Mouse (Mus musculus): ENCODE data around the gene Myo16. TPM values are rescaled to one million over a fixed set of nuclear protein-coding genes. Genes with fewer than 3 reads are reported as not detected.

Gene Myo16
- polyA plus RNA-seq, 1 experiment from 2014 or later = 0.89 TPM

GRCm38 (mm10) chr8:10575244-10575643, 421.5 kb downstream of the Myo16 start:
- Histone ChIP-seq H3K9ac (ENCODE audit: low read depth, low read length) (no peak overlapping the region), H3K27me3 (replicated peaks; ENCODE audit: control insufficient read depth, insufficient read depth, low read length) (no peaks in the 10 kb centered on the region), H3K9me3 (ENCODE audit: control insufficient read depth, low read length) (no peaks in the 10 kb centered on the region), H3K4me2 (ENCODE audit: low read depth, low read length) (no peak overlapping the region), H3K4me3 (ENCODE audit: low read depth, low read length) (no peak overlapping the region), H3K4me1 (ENCODE audit: control insufficient read depth, insufficient read depth, low read length) (no peaks in the 10 kb centered on the region), H3K27ac (replicated peaks; ENCODE audit: low read depth, low read length) (no peak overlapping the region), H3K36me3 (ENCODE audit: control insufficient read depth, insufficient read depth, low read length) (no peaks in the 10 kb centered on the region)
- DNase-seq (ENCODE audit: low spot score) = no peak
- ATAC-seq (ENCODE audit: low read depth) = no peak
- 93% methylated on average over 10 of the region's 10 CpGs for WGBS

DNA sequence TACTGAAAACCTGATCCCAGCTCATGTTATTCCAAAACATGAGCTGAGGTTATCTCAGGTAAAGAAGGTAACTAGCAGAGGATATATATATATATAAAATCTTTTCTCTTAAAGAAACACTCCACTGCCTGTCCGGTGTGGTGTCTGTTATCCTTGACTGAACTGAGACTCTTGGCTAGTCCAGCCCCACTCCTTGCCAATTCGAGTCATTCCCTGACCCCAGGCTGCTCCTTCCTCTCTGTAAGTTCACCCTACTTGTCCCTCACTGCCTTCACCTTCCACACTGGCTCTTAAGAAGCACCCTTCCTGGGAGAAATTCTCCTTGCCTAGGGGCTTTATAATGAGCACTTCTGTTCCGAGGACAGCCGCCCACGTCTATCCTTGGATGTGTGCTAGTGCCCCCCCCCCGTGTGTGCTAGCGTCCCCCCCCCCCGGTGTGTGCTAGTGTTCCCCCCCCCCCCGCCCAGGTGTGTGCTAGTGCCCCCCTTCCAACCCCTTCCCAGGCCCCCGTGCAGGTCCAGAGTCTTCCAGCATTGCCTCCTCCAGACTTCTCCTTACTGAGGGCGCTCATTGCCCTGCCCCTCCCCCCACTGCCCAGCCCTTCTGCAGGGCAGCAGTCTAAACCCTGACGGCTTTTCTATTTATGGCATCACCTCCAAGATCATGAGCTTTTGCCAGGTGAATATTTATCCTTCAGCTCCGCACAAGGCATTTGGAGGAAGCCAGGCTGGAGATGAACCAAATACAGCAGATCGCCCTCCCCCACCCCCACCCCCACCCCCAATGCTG, 433.4 kb downstream of the Myo16 start:
- H3K4me2 ChIP-seq (ENCODE audit: low read depth, low read length) = no peak overlapping the region
- ATAC-seq (ENCODE audit: low read depth) = no peak
- WGBS = 23% methylated on average over 10 of the region's 14 CpGs

DNA sequence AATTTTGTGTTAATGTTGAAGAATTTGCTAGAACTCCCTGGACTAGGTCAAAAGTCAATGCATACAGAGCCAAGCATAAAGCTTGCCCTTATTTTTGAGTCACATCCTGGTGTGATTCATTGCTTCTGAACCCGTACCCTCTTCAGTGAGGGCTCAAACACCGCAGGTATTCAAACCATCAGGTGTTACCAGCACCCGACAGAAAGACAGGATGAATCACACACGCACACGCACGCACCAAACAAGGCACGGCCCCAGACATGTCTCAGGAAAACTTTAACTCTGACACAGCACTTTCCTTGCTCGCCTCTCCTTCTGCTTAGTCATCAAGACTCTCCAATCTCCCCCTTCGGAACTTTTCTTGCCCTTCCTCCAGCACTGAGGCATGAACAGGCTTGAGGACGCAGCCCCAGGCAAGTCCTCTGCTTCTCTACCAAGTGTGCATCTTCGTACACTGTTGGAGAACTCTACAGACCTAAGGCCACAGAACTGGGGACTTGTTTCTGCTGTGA, 435.8 kb downstream of the Myo16 start:
- no peaks in the 10 kb centered on the region for H3K9me3 ChIP-seq (ENCODE audit: control insufficient read depth, low read length)
- no peak for ATAC-seq (ENCODE audit: low read depth)
- WGBS = 77% methylated on average over 11 of the region's 11 CpGs

More for the DNA sequence above, 433.4 kb downstream of the Myo16 start:
- Histone ChIP-seq H3K4me1 (ENCODE audit: control insufficient read depth, insufficient read depth, low read length) (no peaks in the 10 kb centered on the region), H3K9me3 (ENCODE audit: control insufficient read depth, low read length) (no peaks in the 10 kb centered on the region), H3K9ac (ENCODE audit: low read depth, low read length) (no peak overlapping the region), H3K4me3 (ENCODE audit: low read depth, low read length) (no peak overlapping the region), H3K27ac (replicated peaks; ENCODE audit: low read depth, low read length) (no peak overlapping the region), H3K36me3 (ENCODE audit: control insufficient read depth, insufficient read depth, low read length) (no peaks in the 10 kb centered on the region), H3K27me3 (replicated peaks; ENCODE audit: control insufficient read depth, insufficient read depth, low read length) (no peaks in the 10 kb centered on the region)
- DNase-seq (ENCODE audit: low spot score) = no peak

DNA sequence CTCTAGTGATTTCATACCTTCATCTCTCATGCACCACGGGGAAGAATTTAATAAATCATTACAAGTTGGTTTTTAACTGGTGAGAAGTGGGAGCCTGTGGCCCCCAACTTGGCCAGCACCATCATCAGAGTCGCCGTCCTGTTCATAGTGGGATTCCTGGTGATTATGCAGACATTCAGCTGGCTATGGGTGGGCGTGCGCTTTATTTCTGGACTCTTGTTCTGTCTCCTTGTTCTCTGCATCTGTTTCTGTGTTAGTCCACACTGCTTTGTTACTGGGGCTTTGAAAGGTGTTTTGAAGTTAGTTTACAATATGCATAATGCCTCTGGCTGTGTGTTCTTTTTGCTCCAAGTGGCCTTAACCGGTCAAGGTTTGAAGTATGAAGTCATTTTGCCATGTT, 439.2 kb downstream of the Myo16 start:
- no peaks in the 10 kb centered on the region for H3K9me3 ChIP-seq (ENCODE audit: control insufficient read depth, low read length)
- H3K27ac ChIP-seq (replicated peaks; ENCODE audit: low read depth, low read length) = no peak overlapping the region
- H3K27me3 ChIP-seq (replicated peaks; ENCODE audit: control insufficient read depth, insufficient read depth, low read length) = no peaks in the 10 kb centered on the region
- ATAC-seq (ENCODE audit: low read depth) = no peak
- no peak for DNase-seq (ENCODE audit: low spot score)
- no peaks in the 10 kb centered on the region for H3K4me1 ChIP-seq (ENCODE audit: control insufficient read depth, insufficient read depth, low read length)
- no peaks in the 10 kb centered on the region for H3K36me3 ChIP-seq (ENCODE audit: control insufficient read depth, insufficient read depth, low read length)
- H3K9ac ChIP-seq (ENCODE audit: low read depth, low read length) = no peak overlapping the region
- no peak overlapping the region for H3K4me2 ChIP-seq (ENCODE audit: low read depth, low read length)
- WGBS = 92% methylated on average over 6 of the region's 6 CpGs
- no peak overlapping the region for H3K4me3 ChIP-seq (ENCODE audit: low read depth, low read length)

More for the DNA sequence above, 435.8 kb downstream of the Myo16 start:
- H3K4me1 ChIP-seq (ENCODE audit: control insufficient read depth, insufficient read depth, low read length) = no peaks in the 10 kb centered on the region
- no peak for DNase-seq (ENCODE audit: low spot score)
- no peaks in the 10 kb centered on the region for H3K36me3 ChIP-seq (ENCODE audit: control insufficient read depth, insufficient read depth, low read length)
- H3K27me3 ChIP-seq (replicated peaks; ENCODE audit: control insufficient read depth, insufficient read depth, low read length) = no peaks in the 10 kb centered on the region
- H3K9ac ChIP-seq (ENCODE audit: low read depth, low read length) = no peak overlapping the region
- H3K4me3 ChIP-seq (ENCODE audit: low read depth, low read length) = no peak overlapping the region
- no peak overlapping the region for H3K4me2 ChIP-seq (ENCODE audit: low read depth, low read length)
- no peak overlapping the region for H3K27ac ChIP-seq (replicated peaks; ENCODE audit: low read depth, low read length)

DNA sequence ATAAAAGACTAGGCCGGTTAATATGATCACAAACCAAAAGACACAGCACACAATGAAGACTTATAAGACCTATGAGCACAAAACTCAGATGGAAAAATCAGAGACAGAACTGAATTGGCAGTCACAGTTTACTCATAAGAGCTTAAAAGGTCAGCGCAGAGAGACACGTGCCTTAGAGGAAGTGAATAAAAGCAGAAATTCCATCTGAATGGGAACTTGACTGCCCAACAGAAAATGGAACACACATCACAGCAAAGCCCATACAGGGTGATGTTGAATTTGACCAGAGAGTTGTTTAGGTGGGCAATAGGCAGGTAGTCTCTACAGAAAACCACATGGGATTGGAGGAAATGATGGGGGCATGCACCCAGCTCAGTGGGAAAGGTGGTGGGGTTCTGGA, 442.6 kb downstream of the Myo16 start:
- Histone ChIP-seq H3K27ac (replicated peaks; ENCODE audit: low read depth, low read length) (no peak overlapping the region), H3K4me2 (ENCODE audit: low read depth, low read length) (no peak overlapping the region), H3K36me3 (ENCODE audit: control insufficient read depth, insufficient read depth, low read length) (no peaks in the 10 kb centered on the region), H3K9ac (ENCODE audit: low read depth, low read length) (no peak overlapping the region), H3K27me3 (replicated peaks; ENCODE audit: control insufficient read depth, insufficient read depth, low read length) (no peaks in the 10 kb centered on the region), H3K4me1 (ENCODE audit: control insufficient read depth, insufficient read depth, low read length) (no peaks in the 10 kb centered on the region), H3K9me3 (ENCODE audit: control insufficient read depth, low read length) (no peaks in the 10 kb centered on the region), H3K4me3 (ENCODE audit: low read depth, low read length) (no peak overlapping the region)
- DNase-seq (ENCODE audit: low spot score) = no peak
- 87% methylated on average over 3 of the region's 3 CpGs for WGBS
- ATAC-seq (ENCODE audit: low read depth) = no peak

GRCm38 (mm10) chr8:10597595-10597994, 443.9 kb downstream of the Myo16 start:
- no peaks in the 10 kb centered on the region for H3K27me3 ChIP-seq (replicated peaks; ENCODE audit: control insufficient read depth, insufficient read depth, low read length)
- no peak for DNase-seq (ENCODE audit: low spot score)
- no peak overlapping the region for H3K9ac ChIP-seq (ENCODE audit: low read depth, low read length)
- H3K36me3 ChIP-seq (ENCODE audit: control insufficient read depth, insufficient read depth, low read length) = no peaks in the 10 kb centered on the region
- no peaks in the 10 kb centered on the region for H3K9me3 ChIP-seq (ENCODE audit: control insufficient read depth, low read length)
- ATAC-seq (ENCODE audit: low read depth) = no peak
- H3K27ac ChIP-seq (replicated peaks; ENCODE audit: low read depth, low read length) = no peak overlapping the region
- no peak overlapping the region for H3K4me3 ChIP-seq (ENCODE audit: low read depth, low read length)
- 72% methylated on average over 5 of the region's 5 CpGs for WGBS
- H3K4me1 ChIP-seq (ENCODE audit: control insufficient read depth, insufficient read depth, low read length) = no peaks in the 10 kb centered on the region
- H3K4me2 ChIP-seq (ENCODE audit: low read depth, low read length) = no peak overlapping the region

GRCm38 (mm10) chr8:10598889-10599288, 445.2 kb downstream of the Myo16 start:
- no peaks in the 10 kb centered on the region for H3K27me3 ChIP-seq (replicated peaks; ENCODE audit: control insufficient read depth, insufficient read depth, low read length)
- no peak overlapping the region for H3K4me2 ChIP-seq (ENCODE audit: low read depth, low read length)
- ATAC-seq (ENCODE audit: low read depth) (no peak), DNase-seq (ENCODE audit: low spot score) (no peak)
- 86% methylated on average over 5 of the region's 5 CpGs for WGBS
- H3K4me3 ChIP-seq (ENCODE audit: low read depth, low read length) = no peak overlapping the region
- H3K36me3 ChIP-seq (ENCODE audit: control insufficient read depth, insufficient read depth, low read length) = no peaks in the 10 kb centered on the region
- H3K9ac ChIP-seq (ENCODE audit: low read depth, low read length) = no peak overlapping the region
- no peaks in the 10 kb centered on the region for H3K4me1 ChIP-seq (ENCODE audit: control insufficient read depth, insufficient read depth, low read length)
- H3K27ac ChIP-seq (replicated peaks; ENCODE audit: low read depth, low read length) = no peak overlapping the region
- no peaks in the 10 kb centered on the region for H3K9me3 ChIP-seq (ENCODE audit: control insufficient read depth, low read length)

DNA sequence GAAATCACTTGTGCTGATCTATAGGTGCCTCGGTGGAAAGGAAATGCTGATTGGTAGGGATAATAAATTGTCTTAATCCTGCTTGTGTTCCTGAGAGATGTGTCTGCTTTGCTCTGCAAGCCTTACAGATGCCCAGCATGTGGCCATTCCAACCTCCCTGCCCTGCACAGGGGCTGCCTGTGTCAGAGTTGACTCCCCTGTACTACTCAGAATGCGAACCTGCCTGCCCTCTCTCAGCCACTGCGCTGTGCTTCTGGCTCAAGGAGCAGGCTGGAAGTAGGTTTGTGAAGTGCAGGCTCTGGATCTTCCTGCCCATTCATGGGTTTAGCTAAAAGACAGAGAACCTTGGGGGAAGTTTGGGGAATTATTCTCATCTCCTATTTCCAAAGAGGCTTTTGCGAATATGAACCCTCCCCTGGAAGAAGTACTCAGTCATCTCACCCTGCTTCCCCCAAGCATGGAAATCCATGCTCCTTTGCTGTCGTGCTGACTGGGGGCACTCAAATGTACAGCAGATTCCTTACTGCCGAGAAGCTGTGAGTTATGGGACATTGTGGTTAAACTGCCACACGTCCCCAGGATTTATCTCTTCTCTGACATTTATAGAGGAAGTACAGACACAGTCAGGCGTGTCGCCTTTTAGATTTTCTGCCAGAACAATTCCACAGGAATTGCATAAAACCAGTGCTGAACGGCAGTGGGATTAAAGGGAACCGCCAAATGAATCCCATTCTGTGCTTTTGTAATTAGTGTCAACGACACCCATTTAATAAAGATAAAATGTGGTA, 452.5 kb downstream of the Myo16 start:
- WGBS = 47% methylated on average over 12 of the region's 12 CpGs

More for the DNA sequence above, 452.5 kb downstream of the Myo16 start:
- H3K36me3 ChIP-seq (ENCODE audit: control insufficient read depth, insufficient read depth, low read length) = no peaks in the 10 kb centered on the region
- H3K4me2 ChIP-seq (ENCODE audit: low read depth, low read length) = no peak overlapping the region
- no peak overlapping the region for H3K9ac ChIP-seq (ENCODE audit: low read depth, low read length)
- no peak for ATAC-seq (ENCODE audit: low read depth)
- H3K27me3 ChIP-seq (replicated peaks; ENCODE audit: control insufficient read depth, insufficient read depth, low read length) = no peaks in the 10 kb centered on the region
- no peaks in the 10 kb centered on the region for H3K9me3 ChIP-seq (ENCODE audit: control insufficient read depth, low read length)
- no peak overlapping the region for H3K27ac ChIP-seq (replicated peaks; ENCODE audit: low read depth, low read length)
- no peak for DNase-seq (ENCODE audit: low spot score)
- no peak overlapping the region for H3K4me3 ChIP-seq (ENCODE audit: low read depth, low read length)
- no peaks in the 10 kb centered on the region for H3K4me1 ChIP-seq (ENCODE audit: control insufficient read depth, insufficient read depth, low read length)
